Mouse (Mus musculus): Measurements from ENCODE around the gene Gm10300.
A peak's percentile ranks its signal among the peaks of the same experiment; 100 is the strongest.

The Gm10300 gene

DNA sequence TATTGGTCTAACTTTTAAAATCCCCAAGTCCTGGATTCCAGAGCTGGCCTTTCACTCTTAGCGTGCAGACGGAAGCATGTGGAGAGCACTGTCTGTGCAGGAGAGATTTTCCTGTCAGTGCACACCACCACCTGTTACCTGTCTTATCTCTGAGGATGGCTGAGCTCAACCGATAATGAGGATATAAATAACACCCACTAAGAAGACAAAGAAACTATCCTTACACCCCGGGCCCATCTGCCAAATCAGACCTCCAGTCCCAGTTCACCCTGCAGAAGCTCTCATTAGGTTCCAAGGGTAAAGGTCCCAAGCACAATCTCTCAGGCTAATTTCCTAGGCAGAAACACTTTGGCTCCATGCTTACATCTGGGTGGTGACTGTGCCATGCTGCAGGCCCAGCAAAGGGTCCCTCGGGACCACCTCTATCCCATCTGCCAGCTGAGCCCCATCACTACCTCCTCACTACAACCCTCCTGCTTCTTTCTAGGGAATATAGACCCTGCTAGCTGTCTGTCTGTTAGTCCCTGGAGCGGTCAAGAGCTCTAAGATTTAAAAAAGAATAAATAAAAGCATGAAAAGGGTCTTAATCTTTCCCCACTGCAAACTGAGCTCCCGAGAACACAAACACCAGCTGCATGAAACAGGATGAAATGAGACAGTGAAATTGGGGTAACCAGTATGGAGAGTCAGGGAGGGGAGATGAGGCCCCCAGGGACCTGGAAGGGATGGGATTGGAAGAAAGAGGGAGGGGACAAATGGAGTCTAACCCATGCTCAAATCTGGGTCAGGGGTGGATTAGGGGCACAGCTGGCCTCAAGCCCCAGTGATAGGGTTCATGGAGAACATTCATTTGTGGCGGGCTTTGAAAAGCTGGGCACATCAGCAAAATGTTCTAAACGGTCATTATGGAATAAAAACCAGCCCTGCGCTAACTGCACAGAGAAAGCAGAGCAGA lies 22.9 kb upstream of the Gm10300 start:
- DNase-seq (ENCODE audit: low spot score): no peak

DNA sequence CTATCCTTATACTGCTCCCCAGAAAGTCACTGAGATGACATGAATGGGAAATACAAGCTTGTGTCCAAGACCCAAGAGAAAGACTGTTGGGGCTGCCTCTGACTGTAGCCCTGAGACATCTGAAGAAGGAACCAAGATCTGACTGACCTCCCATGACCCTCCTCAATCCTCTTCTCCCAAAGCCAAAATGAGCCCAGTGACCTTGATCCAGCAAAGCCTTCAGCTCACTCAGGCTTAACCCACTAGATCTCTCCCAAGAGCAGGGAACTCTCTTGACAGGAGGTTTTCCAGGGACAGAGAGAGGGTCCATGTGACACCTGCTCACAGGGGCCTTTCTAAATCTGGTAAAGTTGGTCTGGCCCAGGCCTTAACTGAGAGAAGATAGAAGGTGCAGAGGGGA lies 17.2 kb upstream of the Gm10300 start:
- DNase-seq (ENCODE audit: low spot score): no peak

DNA sequence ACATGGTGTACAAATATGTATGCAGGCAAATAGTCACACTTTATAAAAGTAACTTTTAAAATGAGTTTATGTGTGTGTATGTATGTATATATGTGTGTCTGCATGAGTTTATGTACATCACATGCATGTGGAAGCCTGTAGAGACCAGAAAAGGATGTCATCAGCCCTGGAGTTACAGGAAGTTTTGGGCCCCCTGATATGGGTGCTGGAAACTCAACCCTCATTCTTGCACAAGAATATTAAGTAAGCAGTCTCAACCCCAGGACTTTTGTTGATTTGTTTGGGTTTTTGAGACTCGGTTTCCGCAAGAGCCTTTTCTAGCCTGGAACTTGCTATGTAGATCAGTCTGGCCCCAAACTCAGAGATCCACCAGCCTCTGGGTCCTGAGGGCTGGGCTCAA lies 15.0 kb upstream of the Gm10300 start:
- DNase-seq (ENCODE audit: low spot score): no peak

DNA sequence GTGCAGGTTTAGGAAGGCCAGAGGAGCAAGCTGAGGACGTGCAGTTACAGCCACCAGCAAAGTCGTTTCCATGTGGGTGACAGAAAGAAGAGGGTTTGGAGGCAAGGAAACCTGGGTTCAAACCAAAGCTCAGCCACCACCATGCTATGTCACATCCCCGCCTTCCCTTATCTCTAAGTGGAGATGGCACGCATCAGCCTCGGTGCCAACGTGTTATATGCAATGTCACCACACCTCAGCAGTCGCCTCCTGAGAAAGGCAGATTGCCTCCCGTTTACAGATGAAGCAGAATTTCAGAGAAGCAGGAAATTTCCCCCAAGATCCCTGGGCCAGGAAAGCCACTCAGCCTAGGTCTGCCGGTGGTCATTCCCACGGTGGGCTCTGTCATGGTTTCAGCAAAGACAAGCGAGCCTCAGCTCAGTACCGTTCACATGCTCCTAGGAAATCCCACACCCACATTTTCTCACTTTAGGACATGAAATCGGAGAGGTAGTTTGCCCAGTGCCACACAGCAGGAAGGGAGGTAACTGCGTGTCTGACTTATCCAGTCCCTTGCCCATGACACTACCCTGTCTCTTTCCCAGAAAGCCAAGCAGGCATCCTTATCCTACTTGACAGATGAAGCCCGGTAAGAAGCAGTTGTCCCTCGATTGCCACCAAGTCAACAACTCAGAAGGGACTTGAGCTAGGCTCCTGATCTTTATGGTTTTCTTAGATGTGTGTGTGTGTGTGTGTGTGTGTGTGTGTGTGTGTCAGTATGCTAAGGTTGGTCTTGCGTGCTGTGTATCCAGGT lies 14.3 kb upstream of the Gm10300 start:
- DNase-seq (ENCODE audit: low spot score): no peak

DNA sequence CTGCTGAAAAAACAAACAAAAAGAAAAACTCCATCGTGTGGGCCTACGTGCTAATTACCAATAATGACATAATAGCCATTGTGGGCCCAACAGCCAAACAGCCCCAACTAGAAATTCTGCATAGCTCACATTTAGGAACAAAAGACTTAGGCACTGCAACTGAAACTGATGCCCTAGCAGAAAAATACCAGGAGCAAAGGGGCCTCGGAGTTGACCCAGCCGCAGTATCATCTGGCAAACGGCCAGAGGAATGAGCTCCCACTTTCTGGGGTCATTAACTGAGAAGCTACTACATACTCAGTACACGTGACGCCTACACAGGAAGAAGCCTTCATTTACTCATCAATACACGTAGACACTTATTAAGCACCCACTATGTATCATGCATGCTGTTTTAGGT lies 12.2 kb upstream of the Gm10300 start:
- no peak for DNase-seq (ENCODE audit: low spot score)

DNA sequence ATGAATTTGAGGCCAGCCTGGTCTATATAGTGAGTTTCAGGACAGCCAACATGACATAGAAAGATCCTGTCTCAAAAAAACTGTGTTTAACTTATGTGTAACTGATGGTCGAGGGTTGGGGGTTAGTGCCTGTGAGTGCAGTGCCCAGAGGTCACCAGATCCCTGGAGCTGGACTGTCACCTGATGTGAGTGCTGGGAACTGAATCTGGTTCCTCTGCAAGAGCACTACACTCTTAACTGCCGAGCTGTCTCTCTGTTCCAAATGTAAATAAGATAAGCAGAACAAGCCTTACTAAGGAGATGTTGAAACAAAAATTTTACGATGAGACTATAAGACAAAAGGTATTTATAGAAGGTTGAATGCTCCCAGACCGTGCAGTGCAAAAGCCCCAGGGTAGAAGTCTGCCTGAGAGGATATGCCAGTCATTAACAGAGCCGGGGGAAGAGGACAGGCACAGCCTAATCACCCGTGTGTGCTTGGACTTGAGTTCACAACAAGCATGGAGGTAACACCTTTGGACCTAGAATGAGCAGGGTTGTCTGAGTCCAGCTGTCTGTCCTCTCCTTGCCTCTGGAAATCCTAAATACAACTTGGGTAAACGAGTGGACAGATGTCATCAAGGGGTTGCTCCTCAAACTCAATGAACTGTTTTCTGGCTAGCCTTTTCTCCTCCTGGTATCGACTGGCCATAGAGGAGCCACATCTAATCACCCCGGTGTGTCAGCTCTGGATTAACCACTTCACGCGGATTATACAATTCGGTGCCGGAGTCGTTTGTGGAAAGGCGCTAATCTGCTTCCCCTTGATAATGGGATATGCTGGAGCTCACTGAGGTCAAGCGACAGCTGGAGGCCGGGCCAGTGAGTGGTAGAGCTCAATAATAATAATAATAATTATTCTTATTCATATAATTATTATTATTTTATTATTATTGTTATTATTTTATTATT lies 11.3 kb upstream of the Gm10300 start:
- no peak for DNase-seq (ENCODE audit: low spot score)

DNA sequence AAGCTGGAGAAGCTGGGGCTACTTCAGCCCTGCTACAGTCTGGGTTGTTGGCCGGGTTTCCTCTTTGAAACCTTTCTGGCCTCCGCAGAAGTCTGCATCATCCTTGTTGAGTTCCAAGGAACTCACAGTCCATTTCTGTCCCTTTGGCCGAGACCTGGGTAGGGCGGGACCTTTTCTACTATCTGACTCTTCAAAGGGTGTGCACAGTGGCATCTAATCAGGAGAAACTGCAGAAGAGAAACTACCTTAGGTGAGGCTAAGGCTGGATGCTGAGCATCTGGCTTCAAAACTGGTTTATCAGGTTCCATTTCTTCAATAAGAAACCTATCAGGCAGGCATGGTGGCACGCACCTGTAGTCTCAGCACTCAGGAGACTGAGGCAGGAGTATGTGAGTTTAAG lies 9.9 kb upstream of the Gm10300 start:
- no peak for DNase-seq (ENCODE audit: low spot score)

DNA sequence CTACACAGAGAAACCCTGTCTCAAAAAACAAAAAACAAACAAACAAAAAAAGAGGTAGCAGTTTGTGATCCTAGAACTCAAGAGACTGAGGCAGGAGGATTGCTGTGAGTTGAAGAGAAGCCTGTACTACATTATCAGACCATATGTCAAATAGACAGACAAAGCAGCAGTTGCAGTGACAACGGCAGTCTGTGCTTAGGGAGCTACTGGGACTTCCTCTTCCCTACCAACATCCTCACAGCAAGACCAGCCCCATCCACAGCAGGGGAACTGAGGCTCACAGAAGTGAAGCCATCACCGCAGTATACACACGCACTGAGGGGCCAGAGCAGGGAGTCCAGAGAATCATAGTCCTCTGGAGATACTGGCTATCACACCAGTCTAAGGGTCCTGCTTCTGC lies 8.9 kb upstream of the Gm10300 start:
- no peak for DNase-seq (ENCODE audit: low spot score)

DNA sequence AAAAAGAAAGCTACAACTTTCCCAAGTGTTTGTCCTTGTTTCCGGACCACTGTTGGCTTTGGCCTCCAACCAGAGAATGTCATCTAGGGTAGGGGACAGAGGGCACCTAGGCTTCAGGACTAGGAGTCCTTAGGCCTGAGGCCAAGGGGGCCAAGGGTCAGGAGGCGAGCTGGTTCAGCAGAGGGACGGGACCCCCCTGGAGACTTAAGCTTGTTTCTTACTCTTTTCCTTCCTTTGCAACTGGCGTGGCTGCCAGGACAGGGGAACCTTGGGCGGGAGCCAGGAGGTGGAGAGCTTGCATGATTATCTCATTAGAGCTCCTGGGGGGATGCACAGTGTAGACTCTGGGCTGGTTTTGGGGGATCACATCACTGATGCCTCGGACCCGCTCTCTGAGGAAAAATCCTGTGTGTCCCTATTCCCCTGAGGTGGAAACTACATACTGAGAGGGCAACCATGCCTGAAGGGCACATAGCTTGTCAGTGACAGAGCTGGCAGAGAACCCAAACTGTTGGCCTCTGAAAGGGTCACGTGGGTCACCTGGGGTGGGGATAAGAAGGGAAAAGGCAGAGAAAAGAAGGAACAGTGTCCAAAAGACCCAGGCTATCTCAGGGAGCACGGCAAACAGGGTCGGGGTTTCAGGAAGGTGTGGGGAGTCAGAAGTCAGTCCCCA lies 8.3 kb upstream of the Gm10300 start:
- DNase-seq (ENCODE audit: low spot score): no peak

DNA sequence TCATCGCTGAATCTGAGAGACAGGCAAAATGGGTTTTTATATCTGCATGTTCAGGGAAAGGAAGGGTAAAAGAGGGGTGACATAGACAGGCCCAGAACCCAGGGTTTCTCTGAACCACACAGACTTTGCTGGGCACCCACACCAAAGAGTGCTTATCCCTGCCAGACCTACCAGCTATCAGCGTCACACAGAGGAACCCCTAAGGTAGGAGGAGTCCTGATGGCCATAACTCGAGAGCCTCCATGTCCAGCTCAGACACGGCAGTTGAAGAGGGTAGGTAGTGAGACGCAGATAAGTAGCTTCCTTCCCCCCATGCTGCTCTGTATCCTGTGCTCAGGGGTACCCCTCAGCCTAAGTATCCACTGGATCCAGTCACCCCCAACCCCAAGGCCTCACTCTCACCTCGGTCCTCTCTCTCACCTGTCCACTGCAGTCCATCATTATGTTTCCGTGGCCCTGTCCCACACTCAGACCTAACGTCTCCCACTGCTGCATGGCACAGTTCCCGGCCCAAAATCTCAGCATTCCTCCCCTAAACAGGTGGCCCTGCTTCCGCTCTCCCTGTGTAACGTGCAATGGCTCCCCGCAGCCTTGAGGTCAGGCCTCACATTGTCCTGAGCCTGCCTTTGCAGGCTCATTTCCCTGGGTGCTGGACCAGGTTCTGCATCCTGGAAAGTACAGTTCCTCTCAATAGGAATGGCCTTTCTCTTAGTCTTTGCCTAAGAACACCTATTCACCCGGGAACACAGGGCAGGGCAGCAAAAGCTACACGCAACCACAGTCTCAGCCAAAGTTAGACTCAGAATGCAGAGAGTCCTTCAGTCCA lies 7.2 kb upstream of the Gm10300 start:
- no peak for DNase-seq (ENCODE audit: low spot score)

DNA sequence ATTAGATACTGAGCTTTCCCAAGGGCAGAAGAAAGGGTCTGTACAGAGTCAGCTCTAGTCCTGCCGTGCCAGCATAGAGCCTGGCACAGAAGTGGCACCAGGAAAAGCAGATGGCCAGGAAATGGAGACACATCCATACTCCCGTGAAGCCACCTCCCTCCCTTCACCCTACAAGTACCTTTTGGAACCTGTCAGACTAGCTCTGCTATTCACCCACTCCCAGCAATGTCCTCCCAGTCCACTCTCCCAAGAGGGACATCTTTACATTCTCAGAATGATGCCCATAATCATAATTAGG lies 6.6 kb upstream of the Gm10300 start:
- DNase-seq (ENCODE audit: low spot score): no peak

DNA sequence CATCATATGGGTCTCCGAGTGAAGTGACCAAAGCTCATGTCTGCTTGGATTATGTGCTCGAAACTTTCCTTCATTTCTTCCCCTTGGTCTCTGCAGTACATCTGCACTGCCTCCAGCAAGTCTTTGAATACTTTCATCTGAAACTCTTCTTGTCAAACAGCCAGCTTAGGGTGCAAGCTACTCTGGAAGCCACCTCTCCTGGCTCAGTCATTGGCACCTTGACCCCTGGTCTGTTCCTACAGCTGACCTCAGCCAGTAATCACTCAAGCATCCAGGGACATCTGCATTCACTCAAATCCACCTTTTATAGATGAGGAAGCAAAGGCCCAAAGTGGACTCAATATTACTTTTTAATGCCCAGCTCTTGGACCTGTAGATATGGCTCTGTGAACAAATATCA lies 2.8 kb upstream of the Gm10300 start:
- no peak for DNase-seq (ENCODE audit: low spot score)

DNA sequence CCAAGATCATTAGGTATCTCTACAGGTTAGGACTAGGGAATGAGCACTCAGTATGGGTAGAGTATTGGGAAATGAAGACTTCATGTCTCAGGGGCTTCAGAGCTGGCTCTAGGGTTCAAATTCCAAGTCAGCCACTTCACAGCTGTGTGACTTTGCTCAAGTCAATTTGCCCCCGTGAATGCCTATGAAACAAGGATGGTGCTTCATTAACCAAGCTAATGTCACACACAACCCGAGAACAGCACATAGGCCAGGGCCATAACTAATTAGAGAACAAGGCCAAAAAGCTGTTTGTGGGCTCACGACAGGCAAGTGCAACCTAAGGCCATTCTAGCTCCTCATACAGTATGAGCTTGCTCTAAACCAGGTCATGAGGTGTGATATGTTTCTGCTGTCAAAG lies 2.3 kb upstream of the Gm10300 start:
- DNase-seq (ENCODE audit: low spot score): no peak

DNA sequence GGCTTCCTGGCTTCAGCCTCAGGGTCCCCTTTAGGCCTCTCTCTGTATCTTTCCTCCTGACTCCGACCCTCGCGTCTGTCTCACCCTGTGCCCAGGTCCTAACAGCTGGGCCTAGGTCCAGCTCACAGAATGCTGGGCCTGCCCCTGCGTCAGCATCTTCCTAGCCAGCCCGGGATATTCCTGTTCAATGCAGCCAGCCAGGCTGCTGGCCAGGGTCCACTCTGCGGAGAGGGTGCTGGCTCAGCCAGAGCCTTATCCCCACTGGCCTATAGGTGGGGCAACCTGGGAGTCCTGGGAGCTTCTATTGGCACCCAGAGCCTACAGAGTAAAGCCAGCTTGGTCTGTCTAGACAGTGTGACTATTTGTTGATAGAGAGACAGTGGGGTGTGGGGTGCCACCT lies 1.6 kb upstream of the Gm10300 start:
- DNase-seq (ENCODE audit: low spot score): no peak

DNA sequence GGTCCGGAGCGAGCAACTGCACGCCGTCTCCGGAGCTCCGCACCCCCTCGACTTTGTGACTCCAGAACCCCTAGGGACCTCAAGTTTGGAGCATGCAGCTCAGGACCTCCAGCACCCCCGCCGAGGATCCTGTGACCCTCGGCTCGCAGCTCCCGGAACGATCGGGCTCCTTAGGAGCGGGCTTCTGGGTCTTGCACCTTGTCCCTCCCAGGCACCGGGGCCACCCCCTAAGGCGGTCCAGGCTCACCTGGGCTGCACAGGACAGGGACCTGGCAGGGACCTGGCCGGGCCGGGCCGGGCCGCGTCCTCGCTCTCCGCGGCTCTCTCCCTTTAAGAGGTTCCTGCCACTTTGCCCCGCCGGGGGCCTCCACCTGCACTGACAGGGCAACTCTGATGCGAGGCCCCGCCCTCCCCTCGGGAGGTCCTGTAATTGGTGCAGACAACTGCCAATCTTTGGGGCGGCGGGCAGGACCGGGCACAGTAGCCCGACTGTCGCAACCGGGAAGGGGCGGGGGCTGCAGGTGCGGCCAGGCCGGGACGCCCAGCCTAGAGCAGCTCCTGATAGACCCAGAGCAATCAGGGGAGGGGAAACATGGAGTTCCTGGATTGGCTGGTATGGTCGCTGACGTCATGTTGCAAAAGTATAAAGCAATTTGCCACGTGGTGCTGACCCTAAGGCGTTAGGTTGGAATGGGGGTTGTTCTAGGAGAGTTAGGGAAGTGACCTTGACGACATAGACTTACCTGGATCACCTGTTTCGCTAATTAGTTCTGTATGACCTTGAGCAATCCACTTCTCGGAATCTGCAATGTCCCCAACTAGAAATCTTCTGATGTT lies 654 bp downstream of the Gm10300 start, which contains the start of gene Epb41:
Gene Epb41, minus strand, starts transcription at position 389 of the 837 bp plus-strand sequence.
- peak; percentile 97 for DNase-seq (ENCODE audit: low spot score)

DNA sequence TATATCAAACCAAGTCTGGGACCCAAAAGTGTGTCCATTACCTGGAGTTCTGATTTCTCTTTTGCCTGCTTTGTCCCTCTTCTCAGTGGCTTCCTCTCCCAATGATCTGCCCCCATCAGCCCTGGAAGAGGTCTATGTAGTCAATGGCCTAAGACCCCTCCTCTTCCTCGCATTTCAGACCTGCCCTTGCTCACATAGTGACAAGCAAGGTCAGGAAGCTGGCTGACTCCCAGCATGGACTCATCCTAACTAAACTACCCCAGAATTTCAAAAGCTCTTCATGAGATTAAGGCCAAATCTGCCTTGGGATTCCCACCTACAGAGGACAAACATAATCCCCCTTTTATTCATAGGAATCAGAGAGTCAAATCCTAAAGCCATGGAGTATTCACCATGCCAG lies 1.3 kb downstream of the Gm10300 start:
- no peak for DNase-seq (ENCODE audit: low spot score)

DNA sequence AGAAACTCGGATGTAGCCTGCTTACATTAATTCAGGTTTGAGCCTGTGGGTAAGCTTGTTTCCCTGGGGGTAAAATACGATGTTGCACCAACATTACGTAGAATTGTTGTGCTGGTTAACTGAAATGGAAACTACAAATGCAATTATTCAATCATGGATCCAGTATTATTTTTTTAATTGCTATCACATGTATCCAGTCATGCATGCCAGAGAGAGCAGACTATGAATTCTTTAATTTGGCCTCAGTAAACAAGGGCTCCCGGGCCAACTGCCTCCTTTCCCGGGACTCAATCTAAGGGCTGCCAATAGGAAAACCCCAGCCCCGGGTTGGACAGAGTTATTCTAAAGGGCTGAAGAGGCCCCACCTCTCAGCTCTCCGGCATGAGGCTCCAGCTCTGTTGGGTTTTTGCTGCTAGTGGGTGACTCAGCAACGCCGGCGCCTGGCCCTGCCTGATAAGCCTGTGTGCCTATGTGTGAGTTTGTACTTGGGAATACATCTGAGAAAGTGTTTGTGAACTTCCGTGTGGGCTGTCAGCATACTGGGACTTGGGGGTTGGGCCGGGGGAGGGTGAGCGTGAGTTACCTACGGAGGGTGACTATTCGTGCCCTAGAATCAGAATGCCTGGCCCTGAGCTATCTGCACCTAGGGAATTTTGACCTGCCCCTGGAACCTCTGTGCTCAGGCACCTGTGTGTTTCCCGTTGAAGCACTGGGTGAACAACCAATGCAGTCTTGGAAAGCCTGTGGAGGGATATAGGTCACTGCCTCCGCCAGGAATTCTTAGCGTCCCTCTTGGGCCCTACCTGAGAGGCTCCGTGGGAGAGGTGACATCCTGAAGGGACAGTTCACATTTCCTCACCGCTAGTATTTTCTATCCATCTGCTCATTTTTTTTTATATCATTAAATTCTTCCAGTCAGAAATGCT lies 2.2 kb downstream of the Gm10300 start:
- DNase-seq (ENCODE audit: low spot score): no peak

DNA sequence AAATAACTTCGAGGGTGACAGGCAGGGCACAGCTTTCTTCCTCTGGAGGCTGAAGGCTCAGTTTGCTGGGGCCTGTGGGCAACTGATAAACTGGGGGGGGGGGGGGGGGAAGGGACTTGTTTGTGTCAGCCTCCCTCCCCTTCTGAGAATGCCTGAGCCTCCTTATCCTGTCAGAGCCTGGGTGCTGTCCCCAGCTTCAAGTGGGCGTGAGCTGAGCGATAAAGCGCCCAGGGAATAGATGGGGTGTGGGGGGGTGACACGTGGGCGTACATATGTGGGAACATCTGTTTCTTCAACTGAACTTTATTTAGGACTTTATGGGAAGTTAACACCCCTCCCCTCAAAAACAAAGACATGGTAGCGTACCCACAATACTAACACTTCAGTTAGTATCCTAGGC lies 2.9 kb downstream of the Gm10300 start:
- no peak for DNase-seq (ENCODE audit: low spot score)

DNA sequence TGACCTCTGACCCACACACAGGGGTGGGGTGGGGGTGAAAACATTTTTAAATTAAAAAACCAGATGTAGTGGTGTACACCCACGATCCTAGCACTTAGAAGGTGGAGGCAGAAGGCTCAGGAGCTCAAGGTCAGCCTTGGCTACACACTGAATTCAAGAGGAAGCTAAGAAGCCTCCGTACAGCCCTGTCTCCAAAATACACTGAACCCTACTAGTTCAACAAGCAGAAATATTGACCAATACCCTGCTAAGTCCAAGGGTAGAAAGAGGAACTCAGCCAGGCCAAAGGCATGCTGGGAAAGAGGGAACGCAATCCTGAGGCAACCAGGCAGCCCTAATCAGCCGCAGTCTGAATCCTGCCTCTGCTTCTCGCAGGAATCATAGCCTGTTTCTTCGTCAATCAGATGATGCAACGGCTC lies 3.8 kb downstream of the Gm10300 start:
- DNase-seq (ENCODE audit: low spot score): no peak

Data from urinary bladder, postnatal 10 days (tissue).